Mouse (Mus musculus) midbrain, embryonic 12.5 days (tissue): ENCODE data around the gene Ogdhl. TPM values are rescaled to one million over a fixed set of nuclear protein-coding genes. Genes with fewer than 3 reads are reported as not detected.

Experiments used
- ATAC-seq: fragments of 200-750 bp; cut with Nextera tagmentation; 2 replicates; pipeline ENCODE4 v1.8.0; 2017; ENCODE audit warnings: low read depth, moderate TSS enrichment, moderate library complexity; ENCODE audit not compliant: low FRiP score
- H3K27ac ChIP-seq: fragments of 300-500 bp; sonication (generic); replicated peaks from 2 replicates; pipeline ENCODE4 v1.5.1; 2016; ENCODE audit warnings: mild to moderate bottlenecking
- H3K27me3 ChIP-seq: fragments of 300-500 bp; sonication (generic); 2 replicates; pipeline ENCODE4 v1.6.1; 2016; ENCODE audit warnings: mild to moderate bottlenecking
- H3K36me3 ChIP-seq: fragments of 300-500 bp; sonication (generic); 2 replicates; pipeline ENCODE4 v1.6.1; 2016
- H3K4me1 ChIP-seq: fragments of 300-500 bp; sonication (generic); 2 replicates; pipeline ENCODE4 v1.6.1; 2016
- H3K4me2 ChIP-seq: fragments of 300-500 bp; sonication (generic); replicated peaks from 2 replicates; pipeline ENCODE4 v1.6.1; 2016; ENCODE audit warnings: mild to moderate bottlenecking, moderate library complexity
- H3K4me3 ChIP-seq: fragments of 300-500 bp; sonication (generic); 2 replicates; pipeline ENCODE4 v1.5.1; 2016; ENCODE audit warnings: mild to moderate bottlenecking
- H3K9ac ChIP-seq: fragments of 300-500 bp; sonication (generic); replicated peaks from 2 replicates; pipeline ENCODE4 v1.6.1; 2016; ENCODE audit warnings: mild to moderate bottlenecking, moderate library complexity
- H3K9me3 ChIP-seq: fragments of 300-500 bp; sonication (generic); 2 replicates; pipeline ENCODE4 v1.6.1; 2016; ENCODE audit warnings: mild to moderate bottlenecking
- WGBS: fragments of 180-500 bp; shearing (Covaris S2); methylation state at CpG from one replicate; pipeline ENCODE4 v1.1.7; 2016; 5-methylcytosine and 5-hydroxymethylcytosine counted together
- polyA plus RNA-seq: library from polyadenylated mRNA; unstranded; fragments of >200 nt; fragmentation: Nextera tagmentation; extraction: Ambion mirVana; gene quantifications from 2 replicates; pipeline ENCODE4 v1.2.1, GENCODE M21; 2016

The Ogdhl gene
- polyA plus RNA-seq, 1 experiment from 2014 or later: 19.9 TPM

GRCm38 (mm10) chr14:32381619-32382018 is 59.8 kb downstream of the Ogdhl start:
- no peak overlapping the region for H3K4me3 ChIP-seq
- no peak overlapping the region for H3K9ac ChIP-seq
- ATAC-seq: no peak
- H3K27ac ChIP-seq: no peak overlapping the region
- 67% methylated on average over 15 of the region's 15 CpGs for WGBS
- no peaks in the 10 kb centered on the region for H3K36me3 ChIP-seq
- H3K4me2 ChIP-seq: no peak overlapping the region
- H3K27me3 ChIP-seq: peaks cover 14% of the 10 kb centered on the region
- H3K4me1 ChIP-seq: peaks cover 20% of the 10 kb centered on the region
- no peaks in the 10 kb centered on the region for H3K9me3 ChIP-seq

- ATAC-seq: peak; percentile 82
- Histone ChIP-seq H3K27me3 (peaks cover 9% of the 10 kb centered on the region), H3K4me1 (peaks cover 8% of the 10 kb centered on the region), H3K9me3 (no peaks in the 10 kb centered on the region), H3K4me3 (peak within 1 kb of the TSS; percentile 15; the same call in 1 of the 2 replicates), H3K4me2 (peak within 1 kb of the TSS; percentile 40), H3K27ac (no peak within 1 kb of the TSS), H3K9ac (no peak within 1 kb of the TSS), H3K36me3 (no peaks in the 10 kb centered on the region)
- 2% methylated on average over 13 of the region's 13 CpGs for WGBS
Observed at GRCm38 (mm10) chr14:32388196-32388595, 66.4 kb downstream of the Ogdhl start, which contains the start of gene 1700024G13Rik. Gene 1700024G13Rik (minus strand): TSS chr14:32388391.

Other genes with a start within 250 kb of the Ogdhl start
- 21.5 and 23.0 TPM in 2 replicates for gene Oxnad1, start 236.6 kb upstream of the Ogdhl start, polyA plus RNA-seq
- gene Dph3, start 236.3 kb upstream of the Ogdhl start, polyA plus RNA-seq: 76.9 and 79.5 TPM in 2 replicates
- gene Msmb, start 180.0 kb upstream of the Ogdhl start, polyA plus RNA-seq: not detected in 2 replicates
- gene Ncoa4, start 162.2 kb upstream of the Ogdhl start, polyA plus RNA-seq: 91.4 and 92.7 TPM in 2 replicates
- gene Timm23, start 120.1 kb upstream of the Ogdhl start, polyA plus RNA-seq: 211 and 222 TPM in 2 replicates
- gene Parg, start 120.1 kb upstream of the Ogdhl start, polyA plus RNA-seq: 61.5 and 66.7 TPM in 2 replicates
- not detected in 2 replicates for gene 1700024G13Rik, start 66.4 kb downstream of the Ogdhl start, polyA plus RNA-seq
- 0.73 and 1.5 TPM in 2 replicates for gene Slc18a3, start 142.8 kb downstream of the Ogdhl start, polyA plus RNA-seq
- gene Chat, start 144.0 kb downstream of the Ogdhl start, polyA plus RNA-seq: 0.18 and 0.19 TPM in 2 replicates
- gene Ercc6, start 191.5 kb downstream of the Ogdhl start, polyA plus RNA-seq: 28.6 and 35.6 TPM in 2 replicates